Mouse (Mus musculus) CH12.LX (cell line): ENCODE results near the gene Dnah1. TPM values are rescaled to one million over a fixed set of nuclear protein-coding genes. Genes with fewer than 3 reads are reported as not detected.

Experiments
- DNase-seq: peaks from one replicate; pipeline ENCODE4 v3.0.0-alpha.2; 2013; ENCODE audit errors: extremely low read depth
- H3K27ac ChIP-seq: 2 replicates; pipeline ENCODE4 v1.5.1; 2012; ENCODE audit warnings: low read depth, mild to moderate bottlenecking, control low read depth, moderate library complexity; ENCODE audit not compliant: insufficient read depth
- H3K27me3 ChIP-seq: replicated peaks from 2 replicates; pipeline ENCODE3; 2012; ENCODE audit warnings: inconsistent platforms
- H3K36me3 ChIP-seq, 2 experiments: replicated peaks in 1 of 2; 2 replicates each; pipeline versions ENCODE3 to v1.6.1; 2012; ENCODE audit warnings: inconsistent platforms in 1 of 2, low read length in 1 of 2, mild to moderate bottlenecking in 1 of 2, mixed read lengths in 1 of 2, moderate library complexity in 1 of 2; ENCODE audit not compliant: control insufficient read depth in 1 of 2, insufficient read depth in 1 of 2
- H3K4me1 ChIP-seq, 2 experiments: 2 replicates each; pipeline ENCODE4 v1.6.1; 2012; ENCODE audit warnings: inconsistent platforms in 1 of 2, moderate library complexity in 1 of 2; ENCODE audit not compliant: insufficient read depth in 2 of 2, control insufficient read depth in 1 of 2
- H3K4me2 ChIP-seq: 2 replicates; pipeline ENCODE4 v1.6.1; 2012; ENCODE audit warnings: low read depth, mild to moderate bottlenecking, control low read depth; ENCODE audit not compliant: poor library complexity, insufficient read depth, severe bottlenecking
- H3K4me3 ChIP-seq, 3 experiments: fragments of 150-350 bp in 1 of 3; sonication (generic) in 1 of 3; replicated peaks in 1 of 3; 2 replicates each; pipeline versions ENCODE3 to v1.5.1; 2011 to 2012; ENCODE audit warnings: low read depth in 2 of 3, low read length in 2 of 3, mild to moderate bottlenecking in 2 of 3, moderate library complexity in 2 of 3, control low read depth in 1 of 3, improper control_type of control experiment in 1 of 3, inconsistent platforms in 1 of 3, mixed read lengths in 1 of 3; ENCODE audit not compliant: poor library complexity in 1 of 3
- H3K79me2 ChIP-seq: replicated peaks from 2 replicates; pipeline ENCODE4 v1.6.1; 2012; ENCODE audit warnings: mild to moderate bottlenecking, moderate library complexity; ENCODE audit not compliant: control insufficient read depth, poor library complexity, insufficient read depth, severe bottlenecking; ENCODE audit errors: extremely low read depth
- H3K9ac ChIP-seq: 2 replicates; pipeline ENCODE4 v1.6.1; 2012; ENCODE audit warnings: low read depth, mild to moderate bottlenecking, control low read depth, moderate library complexity; ENCODE audit not compliant: insufficient read depth
- H3K9me3 ChIP-seq: replicated peaks from 2 replicates; pipeline ENCODE3; 2012; ENCODE audit warnings: low read length, inconsistent platforms, mixed read lengths
- BHLHE40 ChIP-seq: IDR thresholded peaks from 2 replicates; pipeline ENCODE4 v1.6.1; 2011; ENCODE audit warnings: mild to moderate bottlenecking, low read depth, low read length, improper control_type of control experiment
- CHD1 ChIP-seq: IDR thresholded peaks from 2 replicates; pipeline ENCODE4 v1.6.1; 2012; ENCODE audit warnings: low read depth, low read length, improper control_type of control experiment, inconsistent platforms
- CTCF ChIP-seq, 2 experiments: IDR thresholded peaks in 1 of 2; conservative IDR thresholded peaks in 1 of 2; 2 replicates each; pipeline ENCODE4 v1.5.1; 2011 to 2012; ENCODE audit warnings: low read depth in 2 of 2, low read length in 2 of 2, improper control_type of control experiment in 1 of 2, inconsistent platforms in 1 of 2, mild to moderate bottlenecking in 1 of 2, moderate library complexity in 1 of 2
- ELF1 ChIP-seq: IDR thresholded peaks from 2 replicates; pipeline ENCODE4 v1.6.1; 2014; ENCODE audit warnings: low read depth, mild to moderate bottlenecking, inconsistent platforms, low read length, improper control_type of control experiment
- EP300 ChIP-seq: IDR thresholded peaks from 2 replicates; pipeline ENCODE4 v1.6.1; 2011; ENCODE audit warnings: low read length, improper control_type of control experiment
- GABPA ChIP-seq: IDR thresholded peaks from 2 replicates; pipeline ENCODE4 v1.6.1; 2012; ENCODE audit warnings: low read depth, low read length, improper control_type of control experiment, inconsistent platforms; ENCODE audit not compliant: insufficient replicate concordance
- HCFC1 ChIP-seq: IDR thresholded peaks from 2 replicates; pipeline ENCODE4 v1.6.1; 2012; ENCODE audit warnings: low read depth, mild to moderate bottlenecking, inconsistent platforms, low read length, improper control_type of control experiment
- JUND ChIP-seq: conservative IDR thresholded peaks from 2 replicates; pipeline ENCODE4 v1.6.1; 2011; ENCODE audit warnings: low read depth, low read length, improper control_type of control experiment
- KAT2A ChIP-seq: IDR thresholded peaks from 2 replicates; pipeline ENCODE4 v1.6.1; 2012; ENCODE audit warnings: low read length, improper control_type of control experiment, inconsistent platforms; ENCODE audit not compliant: insufficient replicate concordance
- MAFK ChIP-seq: IDR thresholded peaks from 2 replicates; pipeline ENCODE4 v1.6.1; 2011; ENCODE audit warnings: low read length, improper control_type of control experiment; ENCODE audit not compliant: insufficient replicate concordance
- MAX ChIP-seq: IDR thresholded peaks from 2 replicates; pipeline ENCODE4 v1.6.1; 2011; ENCODE audit warnings: low read length, improper control_type of control experiment
- MXI1 ChIP-seq: IDR thresholded peaks from 2 replicates; pipeline ENCODE4 v1.6.1; 2011; ENCODE audit warnings: mild to moderate bottlenecking, low read depth, low read length, improper control_type of control experiment
- MYC ChIP-seq: IDR thresholded peaks from 2 replicates; pipeline ENCODE4 v1.6.1; 2011; ENCODE audit warnings: low read depth, mild to moderate bottlenecking, improper control_type of control experiment, low read length
- NELFE ChIP-seq: IDR thresholded peaks from 2 replicates; pipeline ENCODE4 v1.6.1; 2011; ENCODE audit warnings: low read depth, low read length, improper control_type of control experiment
- POLR2AphosphoS2 ChIP-seq: IDR thresholded peaks from 2 replicates; pipeline ENCODE4 v1.6.1; 2011; ENCODE audit warnings: low read depth, low read length, improper control_type of control experiment
- RCOR1 ChIP-seq: conservative IDR thresholded peaks from 2 replicates; pipeline ENCODE4 v1.6.1; 2012; ENCODE audit warnings: low read depth, mild to moderate bottlenecking, inconsistent platforms, low read length, improper control_type of control experiment
- SMC3 ChIP-seq: IDR thresholded peaks from 2 replicates; pipeline ENCODE4 v1.6.1; 2011; ENCODE audit warnings: low read depth, low read length, improper control_type of control experiment
- TCF12 ChIP-seq: IDR thresholded peaks from 2 replicates; pipeline ENCODE4 v1.6.1; 2014; ENCODE audit warnings: low read depth, mild to moderate bottlenecking, inconsistent platforms, low read length, improper control_type of control experiment
- USF1 ChIP-seq: IDR thresholded peaks from 2 replicates; pipeline ENCODE4 v1.6.1; 2014; ENCODE audit warnings: low read depth, mild to moderate bottlenecking, inconsistent platforms, low read length, improper control_type of control experiment
- USF2 ChIP-seq: conservative IDR thresholded peaks from 2 replicates; pipeline ENCODE4 v1.6.1; 2011; ENCODE audit warnings: low read depth, low read length, improper control_type of control experiment
- ZC3H11A ChIP-seq: IDR thresholded peaks from 2 replicates; pipeline ENCODE4 v1.6.1; 2012; ENCODE audit warnings: low read depth, mild to moderate bottlenecking, inconsistent platforms, low read length, improper control_type of control experiment
- ZKSCAN1 ChIP-seq: IDR thresholded peaks from 2 replicates; pipeline ENCODE4 v1.6.1; 2012; ENCODE audit warnings: low read depth, inconsistent platforms, low read length, improper control_type of control experiment, borderline replicate concordance
- ZNF384 ChIP-seq: IDR thresholded peaks from 2 replicates; pipeline ENCODE4 v1.6.1; 2012; ENCODE audit warnings: low read depth, low read length, improper control_type of control experiment, inconsistent platforms
- dilution Hi-C: fragments of 300-500 bp; cut with MboI; formaldehyde crosslinking; loops from 2 replicates; pipeline ENCODE4 v1.14.3; 2020; ENCODE audit warnings: low sequenced_read_pairs; ENCODE audit not compliant: extremely low pct_unique_long_range_greater_than_20kb, extremely low pct_ligation_motif_present
- in situ Hi-C: fragments of 300-500 bp; cut with MboI; formaldehyde crosslinking; loops from 3 replicates; pipeline ENCODE4 v1.14.3; 2019; ENCODE audit warnings: low sequenced_read_pairs, low pct_ligation_motif_present, low pct_unique_long_range_greater_than_20kb, mixed read lengths
- polyA plus RNA-seq: library from polyadenylated mRNA; unstranded; fragments of >175 nt; gene quantifications from 2 replicates; pipeline ENCODE4 v1.2.1, GENCODE M21; 2012; ENCODE audit warnings: low read depth; ENCODE audit not compliant: insufficient read length
- total RNA-seq, 2 experiments: library from RNA; depleted of rRNA; stranded (reverse); fragments of 300-350 nt in 1 of 2; fragments of >200 nt in 1 of 2; gene quantifications; 2 replicates each; pipeline ENCODE4 v1.2.3; 2012 to 2014

The Dnah1 gene
- total and polyA plus RNA-seq, 3 experiments = 0.04 to 0.08 (median 0.06) TPM

- no peak for TF ChIP-seq ELF1
- TF ChIP-seq GABPA = no peak
- TF ChIP-seq ZKSCAN1 = no peak
- no peak for TF ChIP-seq MXI1
- TF ChIP-seq USF1 = no peak
- TF ChIP-seq BHLHE40 = no peak
- TF ChIP-seq CHD1 = no peak
- TF ChIP-seq ZC3H11A = no peak
- Histone ChIP-seq H3K79me2 (no peaks in the 10 kb centered on the region), H3K27ac (no peak overlapping the region), H3K9ac (no peak overlapping the region), H3K4me3 (no peak overlapping the region), H3K4me1 (no peaks in the 10 kb centered on the region), H3K27me3 (no peaks in the 10 kb centered on the region), H3K4me2 (no peak overlapping the region), H3K9me3 (no peaks in the 10 kb centered on the region), H3K36me3 (peaks cover 53 to 83% of the 10 kb centered on the region in 2 experiments)
- no peak for DNase-seq
- dilution Hi-C loops (no loop called here), in situ Hi-C loops (no loop called here)
These were observed 62.8 kb downstream of the Dnah1 start for GRCm38 (mm10) chr14:31260932-31261331.

GRCm38 (mm10) chr14:31260374-31260773 is 63.3 kb downstream of the Dnah1 start:
- Histone ChIP-seq H3K4me3 (no peak overlapping the region), H3K79me2 (no peaks in the 10 kb centered on the region), H3K4me2 (no peak overlapping the region), H3K36me3 (peaks cover 58 to 89% of the 10 kb centered on the region in 2 experiments), H3K27ac (no peak overlapping the region), H3K27me3 (no peaks in the 10 kb centered on the region), H3K9ac (no peak overlapping the region), H3K4me1 (no peaks in the 10 kb centered on the region), H3K9me3 (no peaks in the 10 kb centered on the region)
- in situ Hi-C loops (no loop called here), dilution Hi-C loops (no loop called here)
- no peak for DNase-seq
- TF ChIP-seq NELFE (no peak), ELF1 (no peak), USF1 (no peak), MAFK (no peak), SMC3 (no peak), MYC (no peak), TCF12 (no peak), EP300 (no peak), ZNF384 (no peak), KAT2A (no peak), POLR2AphosphoS2 (no peak), MAX (no peak), MXI1 (no peak), GABPA (no peak), HCFC1 (no peak), JUND (no peak), RCOR1 (no peak), USF2 (no peak), CTCF (conservative IDR thresholded peaks at IDR 0.05 in 1 of 2, IDR thresholded peaks at IDR 0.05 in 1 of 2; ENCODE audit: low read depth in 2 of 2, low read length in 2 of 2) (no peak), BHLHE40 (no peak)
